8 mouse cellular contexts compared by ENCODE assay signal in genomic region chr7:90129732-90130392, GRCm38 (mm10). TPM values are rescaled to one million over a fixed set of nuclear protein-coding genes. Genes with fewer than 3 reads are reported as not detected.
A peak's percentile ranks its signal among the peaks of the same experiment; 100 is the strongest.
DNase-seq lines count a peak whose midpoint lies in the region; ATAC-seq and TF ChIP-seq lines count a peak whose summit lies in the region.

TSS of gene Picalm (plus strand) at chr7:90130213.

- peaks cover 7% of the 10 kb centered on the region for H3K79me2 ChIP-seq in heart, adult 2 months (replicated peaks; ENCODE audit: control insufficient read depth, insufficient read depth, low read length)

- peak within 1 kb of the TSS; percentile 94 for H3K4me3 ChIP-seq in embryonic facial prominence, embryonic 13.5 days
- H3K4me3 ChIP-seq in heart, adult 2 months = peak within 1 kb of the TSS; percentile 93
- peak within 1 kb of the TSS; percentile 96 for H3K4me3 ChIP-seq in limb, embryonic 13.5 days
- H3K4me3 ChIP-seq in midbrain, embryonic 16.5 days (ENCODE audit: low read depth, low read length) = peak within 1 kb of the TSS; percentile 92

- TF ChIP-seq CTCF in heart, adult 2 months (IDR thresholded peaks at IDR 0.05) = no peak

- no peaks in the 10 kb centered on the region for H3K9me3 ChIP-seq in embryonic facial prominence, embryonic 13.5 days
- no peaks in the 10 kb centered on the region for H3K9me3 ChIP-seq in limb, embryonic 13.5 days
- no peaks in the 10 kb centered on the region for H3K9me3 ChIP-seq in midbrain, embryonic 16.5 days (replicated peaks; ENCODE audit: control insufficient read depth, low read length, poor library complexity, severe bottlenecking)

- no peaks in the 10 kb centered on the region for H3K27me3 ChIP-seq in embryonic facial prominence, embryonic 13.5 days
- H3K27me3 ChIP-seq in heart, adult 2 months (ENCODE audit: control insufficient read depth, insufficient read depth, low read length) = no peaks in the 10 kb centered on the region
- H3K27me3 ChIP-seq in limb, embryonic 13.5 days = no peaks in the 10 kb centered on the region
- H3K27me3 ChIP-seq in midbrain, embryonic 16.5 days (ENCODE audit: control insufficient read depth, insufficient read depth, low read depth, low read length) = no peaks in the 10 kb centered on the region

- H3K36me3 ChIP-seq in embryonic facial prominence, embryonic 13.5 days = no peaks in the 10 kb centered on the region
- peaks cover 21% of the 10 kb centered on the region for H3K36me3 ChIP-seq in heart, adult 2 months (ENCODE audit: control insufficient read depth, insufficient read depth, low read length)
- H3K36me3 ChIP-seq in limb, embryonic 13.5 days = no peaks in the 10 kb centered on the region
- H3K36me3 ChIP-seq in midbrain, embryonic 16.5 days (ENCODE audit: control insufficient read depth, insufficient read depth, low read length) = no peaks in the 10 kb centered on the region; the same call in 1 of the 2 replicates

- under 1% methylated on average over 45 of the region's 72 CpGs for WGBS in embryonic facial prominence, embryonic 13.5 days
- WGBS in heart, adult 2 months = under 1% methylated on average over 52 of the region's 72 CpGs
- under 1% methylated on average over 61 of the region's 72 CpGs for WGBS in limb, embryonic 13.5 days
- 0% methylated on average over 30 of the region's 72 CpGs for WGBS in midbrain, embryonic 16.5 days

- peak within 1 kb of the TSS; percentile 97 for H3K27ac ChIP-seq in embryonic facial prominence, embryonic 13.5 days
- peak within 1 kb of the TSS; percentile 99 for H3K27ac ChIP-seq in heart, adult 2 months
- H3K27ac ChIP-seq in limb, embryonic 13.5 days = peak within 1 kb of the TSS; percentile 98
- H3K27ac ChIP-seq in midbrain, embryonic 16.5 days (ENCODE audit: low read length) = peak within 1 kb of the TSS; percentile 97

- peak within 1 kb of the TSS; percentile 87 for H3K4me2 ChIP-seq in embryonic facial prominence, embryonic 13.5 days
- peak within 1 kb of the TSS; percentile 82 for H3K4me2 ChIP-seq in limb, embryonic 13.5 days (replicated peaks)
- H3K4me2 ChIP-seq in midbrain, embryonic 16.5 days (ENCODE audit: low read length) = peak within 1 kb of the TSS; percentile 75

- peak; percentile 97 for ATAC-seq in embryonic facial prominence, embryonic 13.5 days (ENCODE audit: insufficient number of reproducible peaks, insufficient read depth, low FRiP score, low TSS enrichment, low read depth)
- ATAC-seq in limb, embryonic 13.5 days (ENCODE audit: low FRiP score, low read depth) = peak; percentile 93
- peak; percentile 95 for ATAC-seq in midbrain, embryonic 16.5 days

- peak; percentile 86 for TF ChIP-seq POLR2A in heart, adult 2 months (IDR thresholded peaks at IDR 0.05; ENCODE audit: insufficient read depth, low read depth, low read length)

- peak; percentile 95 for DNase-seq in 3134 (ENCODE audit: extremely low read depth, insufficient read length, low spot score)
- peak; percentile 98 to 100 for DNase-seq in adrenal gland, postnatal 36 days
- DNase-seq in heart, adult 2 months = peak; percentile 99
- peak; percentile 97 for DNase-seq in kidney, adult 8-10 months
- DNase-seq in spleen, postnatal 10 days (ENCODE audit: low spot score in 2 of 2) = peak; percentile 98 to 99

- TF ChIP-seq EP300 in heart, adult 2 months (IDR thresholded peaks at IDR 0.05; ENCODE audit: insufficient read depth, low read depth, low read length) = no peak

- intact Hi-C loops in heart, adult 2 months (cut with DNase I) = loop anchor here (1.0 to 2.0 kb wide), 3 partner anchors 17 to 107 kb away; no protein-coding TSS in a partner anchor

- peaks cover 12% of the 10 kb centered on the region for H3K4me1 ChIP-seq in embryonic facial prominence, embryonic 13.5 days
- H3K4me1 ChIP-seq in heart, adult 2 months (ENCODE audit: control insufficient read depth, insufficient read depth, low read length) = peaks cover 9% of the 10 kb centered on the region
- H3K4me1 ChIP-seq in limb, embryonic 13.5 days = peaks cover 18% of the 10 kb centered on the region
- peaks cover 20% of the 10 kb centered on the region for H3K4me1 ChIP-seq in midbrain, embryonic 16.5 days (ENCODE audit: control insufficient read depth, insufficient read depth, low read length)

- H3K9ac ChIP-seq in embryonic facial prominence, embryonic 13.5 days = peak within 1 kb of the TSS; percentile 95
- peak within 1 kb of the TSS; percentile 92 for H3K9ac ChIP-seq in heart, adult 2 months (ENCODE audit: low read depth, low read length)
- H3K9ac ChIP-seq in limb, embryonic 13.5 days = peak within 1 kb of the TSS; percentile 97
- peak within 1 kb of the TSS; percentile 98 for H3K9ac ChIP-seq in midbrain, embryonic 16.5 days (ENCODE audit: low read depth, low read length)

RNA-seq across cellular contexts. Expression of gene Picalm, which starts in this region (rescaled TPM):
- 100 to 1,000 TPM; 148 to 152 TPM for total RNA-seq in adrenal gland, postnatal 36 days (2021)
- polyA plus RNA-seq in embryonic facial prominence, embryonic 13.5 days (2015; fragmentation: Nextera tagmentation; extraction: Ambion mirVana) = 41.5 and 49.7 TPM in 2 replicates
- 100 to 1,000 TPM in 1 of 2 experiments, 10 to 100 TPM in 1; 99.4 to 128 TPM for total RNA-seq in heart, adult 2 months (2021)
- 60.1 and 107 TPM in 2 replicates for polyA plus RNA-seq in heart, adult 2 months (2012; rRNA removed)
- 40.6 and 44.3 TPM in 2 replicates for polyA plus RNA-seq in limb, embryonic 13.5 days (2015; fragmentation: Nextera tagmentation; extraction: Ambion mirVana)
- polyA plus RNA-seq in midbrain, embryonic 16.5 days (2015; fragmentation: Nextera tagmentation; extraction: Ambion mirVana) = 38.9 and 45.5 TPM in 2 replicates

Comparison
In these comparisons a context has a peak if more than half of its experiments do, and no peak if none do; other contexts are left out.
1. Peak in every context shown above with its lines: DNase-seq, ATAC-seq, H3K4me3 ChIP-seq and H3K27ac ChIP-seq.